Mouse (Mus musculus) adrenal gland, postnatal 36 days (tissue): ENCODE data around the gene Vmn1r2. TPM values are rescaled to one million over a fixed set of nuclear protein-coding genes. Genes with fewer than 3 reads are reported as not detected.
"Not testable (repeated sequence)": the region's sequence is repeated elsewhere in the genome, so short reads cannot be mapped to it uniquely, and the experiment has no call there.

Experiments used
- DNase-seq, 2 experiments: peaks; one replicate each; pipeline ENCODE4 v3.0.0; 2021; ENCODE audit warnings: mixed read lengths in 1 of 2
- long read RNA-seq, 2 experiments: library from polyadenylated mRNA; stranded (forward); transcript quantifications; one replicate each; pipeline ENCODE4 v2.0.0; 2021; ENCODE audit warnings: borderline sequencing depth in 2 of 2
- total RNA-seq, 2 experiments: library from RNA; stranded (reverse); gene quantifications; 2 replicates each; pipeline ENCODE4 v1.2.3; 2021

Gene Vmn1r2
- total RNA-seq: not detected
- long read RNA-seq, experiment 1: 0 reads
- long read RNA-seq, experiment 2: 0 reads

- not testable (repeated sequence) for DNase-seq
Observed at GRCm38 (mm10) chr4:3167020-3167419, at the start of gene Vmn1r2. Vmn1r2 (plus strand) TSS chr4:3167320.

- DNase-seq: not testable (repeated sequence)
Observed at GRCm38 (mm10) chr4:3147926-3148325, 19.2 kb upstream of the Vmn1r2 start.

GRCm38 (mm10) chr4:3153320-3153719 is 13.8 kb upstream of the Vmn1r2 start:
- peak; percentile 16 to 26 for DNase-seq

GRCm38 (mm10) chr4:3164429-3164828 is 2.7 kb upstream of the Vmn1r2 start:
- DNase-seq: not testable (repeated sequence)

- peak in 1 of 2 experiments; percentile 12 for DNase-seq
Observed at GRCm38 (mm10) chr4:3165046-3165445, 2.1 kb upstream of the Vmn1r2 start.

GRCm38 (mm10) chr4:3174586-3174985 is 7.5 kb downstream of the Vmn1r2 start:
- not testable (repeated sequence) for DNase-seq

GRCm38 (mm10) chr4:3175756-3176155 is 8.6 kb downstream of the Vmn1r2 start:
- DNase-seq: not testable (repeated sequence)

- not testable (repeated sequence) for DNase-seq
Observed at GRCm38 (mm10) chr4:3176195-3176594, 9.1 kb downstream of the Vmn1r2 start.

GRCm38 (mm10) chr4:3176746-3177490 is 9.8 kb downstream of the Vmn1r2 start:
- DNase-seq: not testable (repeated sequence)

- not testable (repeated sequence) for DNase-seq
Observed at GRCm38 (mm10) chr4:3185258-3185657, 18.1 kb downstream of the Vmn1r2 start, which contains the start of gene Vmn1r3. Vmn1r3 (minus strand) TSS chr4:3185358.

GRCm38 (mm10) chr4:3209643-3210217 is 42.6 kb downstream of the Vmn1r2 start:
- DNase-seq: not testable (repeated sequence)

GRCm38 (mm10) chr4:3213349-3213748 is 46.2 kb downstream of the Vmn1r2 start:
- DNase-seq: not testable (repeated sequence)

GRCm38 (mm10) chr4:3216382-3216781 is 49.3 kb downstream of the Vmn1r2 start:
- not testable (repeated sequence) for DNase-seq

Other genes starting within 250 kb of the Vmn1r2 start
- gene Vmn1r3, start 18.0 kb downstream of the Vmn1r2 start, total RNA-seq: under 1 TPM in 1 of 2 experiments, not detected in 1; 0.40 TPM